Mouse (Mus musculus) ovary, postnatal 10 days (tissue): ENCODE data around the gene Ppp6r3.
"Not testable (repeated sequence)": the region's sequence is repeated elsewhere in the genome, so short reads cannot be mapped to it uniquely, and the experiment has no call there.

Experiments used
- DNase-seq: peaks from one replicate; pipeline ENCODE4 v3.0.0; 2022; ENCODE audit warnings: low spot score

Ppp6r3 gene

GRCm38 (mm10) chr19:3576451-3577264, 1.1 kb upstream of the Ppp6r3 start:
- DNase-seq: no peak

- no peak for DNase-seq
Measured at GRCm38 (mm10) chr19:3575276-3575631, 295 bp downstream of the Ppp6r3 start.

- no peak for DNase-seq
Measured at GRCm38 (mm10) chr19:3574593-3575094, 905 bp downstream of the Ppp6r3 start.

- no peak for DNase-seq
Measured at GRCm38 (mm10) chr19:3564309-3564708, 11.2 kb downstream of the Ppp6r3 start.

- no peak for DNase-seq
Measured at GRCm38 (mm10) chr19:3562752-3563151, 12.8 kb downstream of the Ppp6r3 start.

- DNase-seq: no peak
Measured at GRCm38 (mm10) chr19:3562298-3562697, 13.3 kb downstream of the Ppp6r3 start.

GRCm38 (mm10) chr19:3556169-3556827, 19.3 kb downstream of the Ppp6r3 start:
- DNase-seq: no peak

GRCm38 (mm10) chr19:3554785-3555184, 20.8 kb downstream of the Ppp6r3 start:
- DNase-seq: no peak

- no peak for DNase-seq
Measured at GRCm38 (mm10) chr19:3551573-3552159, 23.9 kb downstream of the Ppp6r3 start.

- DNase-seq: no peak
Measured at GRCm38 (mm10) chr19:3550101-3550500, 25.4 kb downstream of the Ppp6r3 start.

GRCm38 (mm10) chr19:3549263-3549662, 26.3 kb downstream of the Ppp6r3 start:
- no peak for DNase-seq

GRCm38 (mm10) chr19:3548311-3548710, 27.2 kb downstream of the Ppp6r3 start:
- DNase-seq: no peak

- no peak for DNase-seq
Measured at GRCm38 (mm10) chr19:3544995-3545394, 30.6 kb downstream of the Ppp6r3 start.

GRCm38 (mm10) chr19:3542591-3542990, 33.0 kb downstream of the Ppp6r3 start:
- DNase-seq: no peak

GRCm38 (mm10) chr19:3540997-3541396, 34.6 kb downstream of the Ppp6r3 start:
- no peak for DNase-seq

GRCm38 (mm10) chr19:3540254-3540653, 35.3 kb downstream of the Ppp6r3 start:
- no peak for DNase-seq

GRCm38 (mm10) chr19:3539456-3539855, 36.1 kb downstream of the Ppp6r3 start:
- DNase-seq: no peak

GRCm38 (mm10) chr19:3537658-3538057, 37.9 kb downstream of the Ppp6r3 start:
- no peak for DNase-seq

GRCm38 (mm10) chr19:3534945-3535344, 40.6 kb downstream of the Ppp6r3 start:
- DNase-seq: no peak

- not testable (repeated sequence) for DNase-seq
Measured at GRCm38 (mm10) chr19:3533266-3533966, 42.1 kb downstream of the Ppp6r3 start.

GRCm38 (mm10) chr19:3532717-3533260, 42.8 kb downstream of the Ppp6r3 start:
- DNase-seq: no peak

GRCm38 (mm10) chr19:3529781-3530180, 45.8 kb downstream of the Ppp6r3 start:
- no peak for DNase-seq
